Mouse (Mus musculus) lung, postnatal 10 days (tissue): ENCODE results near the gene Dhrs1.

Experiments used
- DNase-seq: peaks from one replicate; pipeline ENCODE4 v3.0.0; 2021

The Dhrs1 gene

DNA sequence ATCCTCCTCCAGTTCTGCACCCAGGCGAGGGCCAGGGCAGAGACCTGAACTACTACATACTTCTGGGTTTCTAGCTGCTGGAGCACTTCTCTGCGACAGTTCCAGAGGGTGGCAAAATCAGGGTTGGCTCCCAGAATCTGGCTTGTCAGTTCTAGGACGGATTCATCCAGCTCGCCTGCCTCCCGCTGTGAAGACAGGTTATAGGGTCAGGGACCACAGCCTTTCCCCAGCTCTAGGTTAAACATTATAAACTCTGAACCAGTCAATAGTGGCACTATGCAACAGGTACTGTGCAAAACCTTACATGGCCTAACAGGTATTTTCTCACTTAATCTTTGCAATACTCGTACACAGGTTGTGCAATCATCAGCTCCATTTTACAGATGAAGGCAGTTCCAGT, 24.4 kb downstream of the Dhrs1 start:
- no peak for DNase-seq

DNA sequence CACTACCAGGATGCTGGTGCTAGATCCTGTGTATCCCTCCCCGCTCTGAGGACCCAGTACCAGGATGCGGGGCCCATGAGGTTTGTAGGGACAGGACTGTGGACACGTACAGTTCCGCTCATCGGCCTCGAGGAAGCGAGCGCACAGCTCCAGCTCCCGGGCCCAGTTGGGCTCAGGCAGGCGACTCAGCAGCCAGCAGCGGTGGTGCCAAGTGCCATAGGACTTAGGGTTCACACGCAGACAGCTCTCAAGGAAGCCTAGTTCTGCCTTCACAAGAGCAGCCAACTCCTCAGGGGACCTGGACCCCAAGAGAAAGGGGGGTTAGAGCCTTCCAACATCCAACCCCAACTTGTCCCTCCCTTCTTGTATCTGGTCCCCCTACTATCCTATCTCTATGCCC, 24.8 kb downstream of the Dhrs1 start:
- DNase-seq = no peak

DNA sequence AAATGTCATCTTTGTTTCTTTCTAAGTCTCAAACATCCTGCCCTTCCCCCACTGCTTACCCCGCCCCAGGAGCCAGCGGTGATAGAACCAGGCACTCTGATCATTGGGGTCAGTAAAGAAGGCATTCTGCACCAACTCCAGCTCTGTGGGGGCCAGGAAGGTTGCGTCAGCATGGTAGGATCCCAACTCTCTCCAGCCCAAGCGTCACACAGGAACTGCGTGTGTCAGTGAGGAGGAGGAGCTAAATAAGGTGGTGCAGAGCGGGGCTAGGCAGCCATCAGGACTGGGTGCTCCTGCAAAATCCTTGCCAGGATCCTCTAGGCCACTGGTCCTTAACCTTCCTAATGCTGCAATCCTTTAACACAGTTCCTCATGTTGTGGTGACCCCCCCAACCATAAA, 25.8 kb downstream of the Dhrs1 start:
- no peak for DNase-seq

DNA sequence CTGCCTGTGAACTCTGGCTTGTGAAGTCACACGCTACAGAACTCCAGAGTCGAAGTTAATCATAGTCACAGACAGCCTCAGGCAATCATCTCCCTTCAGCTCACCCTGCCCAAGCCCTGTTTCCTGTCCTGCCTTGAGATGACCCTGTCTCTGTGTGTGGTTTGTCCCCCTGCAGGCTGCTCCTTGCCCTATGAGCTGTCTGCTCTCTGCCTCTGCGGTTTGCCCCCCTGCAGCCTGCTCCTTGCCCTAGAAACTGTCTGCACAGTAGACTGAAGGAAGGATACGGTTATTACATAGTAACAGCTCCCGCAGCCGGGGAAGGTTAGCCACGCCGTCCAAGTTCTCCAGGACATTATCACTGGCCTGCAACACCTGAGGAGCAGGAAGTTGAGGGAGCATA, 28.6 kb downstream of the Dhrs1 start:
- no peak for DNase-seq

DNA sequence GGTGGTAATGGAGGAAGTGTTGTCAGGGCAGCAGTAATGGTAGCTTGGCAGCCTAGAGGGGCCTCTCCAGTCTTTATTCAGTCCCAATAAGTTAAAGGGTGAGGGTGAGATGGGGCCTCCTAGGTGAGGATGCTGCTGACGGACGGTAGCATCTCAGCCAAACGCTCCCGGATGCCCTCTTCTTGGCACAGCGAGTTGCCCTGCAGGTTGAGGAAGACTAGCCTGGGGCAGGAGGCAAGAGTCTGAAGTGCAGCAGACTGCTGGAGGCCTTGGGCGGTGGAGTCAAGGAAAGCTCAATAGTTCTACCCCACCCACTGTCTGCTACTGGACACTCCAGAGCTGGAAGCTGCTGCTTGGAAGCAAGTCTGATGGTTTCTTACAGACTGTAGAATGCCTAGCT, 29.2 kb downstream of the Dhrs1 start:
- no peak for DNase-seq

DNA sequence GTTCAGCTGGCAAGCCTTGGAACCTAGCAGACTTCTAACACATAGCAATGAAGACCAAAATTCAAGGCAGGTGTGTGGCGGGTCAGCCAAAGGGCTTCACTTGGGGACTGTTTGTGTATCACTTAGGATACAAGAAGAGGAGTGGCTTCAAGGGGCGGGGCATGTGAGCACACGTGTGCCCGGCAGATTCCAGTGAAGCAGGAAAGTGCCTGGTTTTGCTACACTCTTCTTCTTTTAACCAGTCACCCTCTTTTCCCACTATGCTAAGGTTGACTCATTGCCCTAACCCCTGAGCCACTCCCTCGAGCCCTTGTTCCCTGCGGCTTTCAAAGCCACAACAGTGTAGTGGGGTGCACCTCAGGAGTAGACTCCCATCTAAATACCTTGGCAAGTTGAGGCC, 30.6 kb downstream of the Dhrs1 start:
- DNase-seq = peak; percentile 57

DNA sequence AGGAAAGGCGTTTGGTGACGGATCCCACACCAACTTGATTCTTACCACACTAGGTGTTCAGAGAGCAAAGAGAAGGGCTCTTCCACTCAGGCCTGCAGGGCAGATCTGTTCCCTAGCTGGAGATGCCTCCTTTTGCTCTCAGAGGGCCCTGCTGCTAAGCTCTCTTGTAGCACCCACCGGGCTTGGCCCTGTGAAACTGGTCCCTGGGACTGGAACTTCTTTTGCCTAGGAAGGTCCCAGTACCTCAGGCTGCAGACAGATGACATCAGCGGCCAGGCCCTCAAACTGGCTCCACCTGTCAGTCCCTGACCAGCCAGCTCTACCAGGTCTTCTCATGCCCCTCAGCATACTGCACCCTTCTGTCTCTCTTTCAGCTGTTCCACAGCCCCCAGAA, 31.8 kb downstream of the Dhrs1 start, which contains the start of gene Tgm1:
TSS of gene Tgm1 (minus strand) at position 198 of the 394 bp plus-strand sequence.
- DNase-seq = no peak

DNA sequence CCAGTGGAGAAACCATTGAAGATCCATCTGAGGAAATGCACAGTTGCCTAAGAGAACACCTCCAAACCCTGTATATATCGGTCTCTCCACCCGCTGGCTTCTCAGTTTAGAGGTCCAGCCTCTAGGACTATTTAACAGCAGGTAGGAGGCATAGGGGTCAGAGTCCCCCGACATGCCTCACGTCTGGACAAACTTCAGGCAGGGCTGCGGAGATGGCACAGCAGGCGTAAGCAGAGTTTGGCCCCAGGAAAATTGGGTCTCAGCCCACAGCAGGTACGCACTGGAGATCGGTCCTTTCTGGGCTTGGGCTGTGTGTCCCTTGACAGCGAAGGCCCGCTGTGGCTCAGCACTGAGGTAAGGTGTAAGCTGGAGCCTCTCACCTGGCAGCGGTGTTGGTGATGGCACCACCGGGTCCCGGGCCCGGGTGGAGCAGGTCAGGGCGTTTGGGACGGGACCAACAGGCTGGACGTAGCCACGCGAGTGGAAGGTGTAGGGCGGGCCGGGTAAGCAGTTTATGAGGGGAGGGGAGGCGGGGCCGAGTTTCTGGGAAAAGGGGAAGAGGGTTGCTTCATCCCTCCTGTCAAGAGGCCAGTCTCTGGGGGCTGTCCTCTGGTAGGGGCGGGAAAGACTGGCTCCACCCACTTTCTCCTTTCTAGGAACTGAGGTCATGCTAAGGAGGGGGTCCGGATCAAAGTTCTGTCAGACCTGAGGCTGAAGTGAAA, 32.3 kb downstream of the Dhrs1 start:
- peak; percentile 70 for DNase-seq

DNA sequence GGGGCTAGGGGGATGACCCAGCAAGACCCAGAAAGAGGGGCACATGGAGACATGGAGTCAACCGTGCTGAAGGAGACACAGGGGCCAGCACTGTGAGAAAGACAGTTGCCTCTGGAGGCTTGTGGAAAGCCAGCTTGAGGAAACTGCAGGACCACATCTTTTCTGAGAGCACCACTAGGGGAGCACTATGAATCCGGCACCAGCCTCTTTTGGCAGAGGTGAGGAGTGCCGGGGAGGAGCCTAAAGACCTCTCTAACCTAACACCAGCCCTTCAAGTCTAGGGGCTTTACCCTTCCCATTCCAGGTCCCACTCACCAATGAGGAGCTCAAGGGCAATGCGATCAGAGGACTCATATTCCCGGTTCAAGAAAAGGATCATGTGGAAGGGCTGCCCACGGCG, 33.7 kb downstream of the Dhrs1 start:
- DNase-seq = no peak

DNA sequence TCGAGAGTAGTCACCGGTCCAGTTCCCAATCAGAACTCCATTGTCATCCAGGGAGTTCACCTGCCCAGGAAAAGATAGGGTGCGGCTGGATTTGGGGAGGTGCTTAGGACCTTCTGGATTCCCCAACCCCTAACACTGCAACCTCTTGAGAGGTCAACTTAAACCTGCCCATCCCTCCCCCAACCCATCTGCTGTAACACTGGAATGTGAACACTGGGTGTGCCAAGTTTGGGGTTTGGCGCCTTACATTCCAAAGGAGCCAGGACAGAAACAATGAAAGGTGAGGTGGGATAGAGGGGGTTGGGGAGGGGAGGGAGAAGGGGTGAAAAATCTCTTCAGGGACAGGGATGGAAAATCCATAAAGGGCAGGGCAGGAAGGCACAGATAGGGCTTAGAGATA, 36.0 kb downstream of the Dhrs1 start:
- no peak for DNase-seq

DNA sequence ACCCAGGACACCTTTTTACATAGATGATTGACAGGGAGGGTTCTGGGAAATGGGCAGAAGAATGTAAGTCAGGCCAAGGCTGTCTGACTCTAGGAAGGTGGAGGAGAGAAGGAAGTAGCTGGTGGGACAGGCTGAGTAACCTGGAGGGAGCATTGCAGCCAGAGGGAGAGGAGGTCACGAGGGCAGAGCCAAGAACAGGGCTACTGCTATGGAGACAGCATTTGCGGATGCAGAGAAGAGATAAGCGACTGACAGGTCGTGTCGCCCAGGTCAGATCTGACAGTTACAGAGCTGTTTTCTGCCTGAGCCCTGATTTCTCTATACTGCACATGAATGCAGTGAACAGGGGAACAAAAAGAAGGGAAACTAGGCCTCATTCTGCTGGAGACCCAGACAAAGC, 38.1 kb downstream of the Dhrs1 start:
- DNase-seq = no peak

DNA sequence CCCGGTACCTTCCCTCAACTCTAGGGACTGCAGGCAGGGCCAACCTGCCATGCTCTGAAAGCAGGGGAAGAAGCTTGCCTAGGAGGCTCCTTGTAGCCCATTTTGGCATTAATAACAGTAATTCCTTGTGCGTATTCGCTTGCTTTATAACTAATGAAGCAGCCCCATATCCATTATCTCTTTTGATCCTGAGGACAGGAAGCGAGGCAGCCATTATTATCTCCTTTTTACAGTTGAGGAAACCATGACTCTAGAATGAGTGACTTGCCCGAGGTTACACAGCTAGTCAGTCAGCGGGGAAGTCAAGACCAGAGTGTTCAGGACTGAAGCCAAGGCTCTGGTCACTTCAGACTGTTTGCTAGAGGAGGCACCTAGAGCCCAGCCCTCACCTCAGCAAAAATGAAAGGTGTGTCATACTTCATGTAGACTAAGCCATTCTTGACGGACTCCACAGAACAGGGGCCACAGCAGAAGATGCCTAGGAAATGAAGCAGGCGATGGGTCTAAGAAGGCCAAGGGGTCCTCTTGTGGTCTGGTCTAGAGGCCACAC, 39.4 kb downstream of the Dhrs1 start:
- peak; percentile 27 for DNase-seq

DNA sequence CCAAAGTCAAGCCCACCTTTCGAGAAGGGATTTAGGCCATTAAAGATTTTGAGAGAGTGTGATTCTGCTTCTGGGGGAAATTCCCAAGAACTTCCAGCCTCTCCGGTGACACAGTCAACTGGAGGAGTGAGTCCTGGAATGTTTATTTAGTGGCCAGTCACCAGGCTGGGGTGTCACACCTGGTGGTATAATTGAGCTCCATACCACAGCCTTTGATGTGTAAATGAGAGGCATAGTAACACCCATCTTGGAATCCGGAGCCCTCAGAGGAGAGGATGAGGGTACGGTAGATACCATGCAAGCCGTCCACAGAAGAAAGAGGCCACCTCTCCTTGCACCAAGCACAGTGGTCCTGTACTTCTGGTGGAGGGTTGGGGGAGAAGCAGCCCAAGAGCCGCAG, 42.7 kb downstream of the Dhrs1 start:
- no peak for DNase-seq

DNA sequence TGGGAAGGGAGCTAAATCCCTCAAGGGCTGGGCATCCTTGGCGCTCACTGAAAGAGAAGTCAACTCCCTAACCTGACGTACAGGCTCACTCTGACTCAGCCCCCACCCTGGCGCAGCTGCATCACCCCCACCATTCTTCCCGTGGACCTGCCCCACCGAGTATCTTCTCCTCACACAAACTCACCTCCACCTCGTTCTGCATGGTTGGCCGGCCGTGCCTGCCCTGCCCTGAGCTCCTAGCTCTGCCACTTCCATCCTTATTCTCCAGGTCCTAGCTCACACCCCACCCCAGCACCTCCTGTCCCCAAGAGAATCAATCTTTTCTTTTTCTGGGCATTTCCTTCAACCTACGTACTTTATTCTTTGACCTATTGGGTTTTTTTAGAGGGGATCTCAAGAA, 44.4 kb downstream of the Dhrs1 start:
- no peak for DNase-seq

DNA sequence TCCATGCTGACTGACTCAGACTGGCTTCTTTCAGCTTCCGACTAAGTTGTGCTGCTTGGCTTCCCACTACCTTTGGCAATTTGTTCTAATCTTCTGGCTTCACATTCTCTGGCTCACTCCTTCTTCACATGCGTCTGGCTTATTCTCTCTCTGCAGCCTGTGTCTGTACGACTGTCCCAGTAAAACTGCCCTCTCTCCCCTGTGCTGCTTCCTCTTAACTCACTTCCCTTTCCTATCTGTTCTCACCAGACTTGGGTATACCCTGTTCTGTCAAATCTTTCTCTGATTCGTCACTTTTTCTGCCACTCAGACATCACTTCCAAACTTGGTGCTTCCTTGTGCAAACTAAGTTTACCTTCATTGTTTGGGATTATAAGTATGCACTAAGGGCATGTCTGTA, 48.3 kb downstream of the Dhrs1 start:
- DNase-seq = no peak

DNA sequence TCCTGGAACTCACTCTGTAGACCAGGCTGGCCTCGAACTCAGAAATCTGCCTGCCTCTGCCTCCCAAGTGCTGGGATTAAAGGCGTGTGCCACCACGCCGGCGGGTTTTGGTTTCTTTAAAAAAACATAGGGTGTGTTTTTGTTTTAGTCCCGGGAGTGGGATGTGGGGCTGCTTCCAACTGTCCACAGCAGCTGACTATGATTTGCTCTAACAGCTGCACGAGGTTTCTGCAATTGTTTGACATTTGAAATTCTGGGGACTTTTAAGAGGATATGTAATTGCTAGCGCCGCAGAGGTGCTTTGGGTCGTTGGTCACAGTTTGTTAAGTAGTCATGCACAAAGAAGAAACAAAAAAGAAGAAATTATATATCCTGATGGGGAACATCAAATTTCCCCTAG, 56.1 kb downstream of the Dhrs1 start:
- DNase-seq = no peak
